Mouse (Mus musculus) erythroid progenitor cell, adult 5-6 weeks (primary cell): ENCODE data around the gene Psma2. TPM values are rescaled to one million over a fixed set of nuclear protein-coding genes. Genes with fewer than 3 reads are reported as not detected.
A peak's percentile ranks its signal among the peaks of the same experiment; 100 is the strongest.

ENCODE experiments used
- ATAC-seq: replicated peaks from 2 replicates; pipeline ENCODE4 v1.8.0; 2016; ENCODE audit warnings: moderate number of reproducible peaks, mild to moderate bottlenecking, moderate TSS enrichment, inconsistent platforms; ENCODE audit not compliant: poor library complexity, low FRiP score, severe bottlenecking
- total RNA-seq, 2 experiments: library from RNA; stranded (forward) in 1 of 2; stranded (reverse) in 1 of 2; fragments of 150-400 nt in 1 of 2; fragments of 186-747, 209-891 nt in 1 of 2; gene quantifications; 2 replicates each; pipeline versions ENCODE4 v1.2.3 to v1.2.4; 2015 to 2017; ENCODE audit warnings: low replicate concordance in 2 of 2

Gene Psma2
- 62.0 and 77.1 TPM in 2 replicates for total RNA-seq (2015; ENCODE audit: low replicate concordance)
- 24.4 and 53.7 TPM in 2 replicates for total RNA-seq (2017; ENCODE audit: low replicate concordance)

GRCm38 (mm10) chr13:14612926-14613529 is at the start of gene Psma2, which contains the start of gene Mrpl32:
TSS of gene Psma2 (plus strand) at chr13:14613240.
TSS of gene Mrpl32 (minus strand) at chr13:14613165.
- peak; percentile 97 for ATAC-seq

DNA sequence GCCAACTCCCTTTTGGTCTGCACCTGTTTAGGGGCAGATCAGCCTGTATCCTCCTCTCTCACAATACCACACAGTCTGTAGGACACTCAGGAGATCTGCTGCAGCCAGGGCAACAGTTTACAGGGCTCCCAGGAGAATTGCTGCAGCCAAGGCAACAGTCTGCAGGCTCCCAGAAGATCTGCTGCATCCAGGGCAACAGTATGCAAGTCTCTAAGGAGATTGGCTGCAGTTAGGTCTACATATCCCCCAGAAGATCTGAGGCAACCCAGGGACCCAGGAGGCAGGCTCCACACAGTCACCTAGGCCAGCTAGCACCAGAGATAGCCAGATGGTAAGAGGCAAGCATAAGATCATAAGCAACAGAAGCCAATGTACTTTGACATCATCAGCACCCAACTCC is 38.9 kb upstream of the Psma2 start:
- no peak for ATAC-seq

DNA sequence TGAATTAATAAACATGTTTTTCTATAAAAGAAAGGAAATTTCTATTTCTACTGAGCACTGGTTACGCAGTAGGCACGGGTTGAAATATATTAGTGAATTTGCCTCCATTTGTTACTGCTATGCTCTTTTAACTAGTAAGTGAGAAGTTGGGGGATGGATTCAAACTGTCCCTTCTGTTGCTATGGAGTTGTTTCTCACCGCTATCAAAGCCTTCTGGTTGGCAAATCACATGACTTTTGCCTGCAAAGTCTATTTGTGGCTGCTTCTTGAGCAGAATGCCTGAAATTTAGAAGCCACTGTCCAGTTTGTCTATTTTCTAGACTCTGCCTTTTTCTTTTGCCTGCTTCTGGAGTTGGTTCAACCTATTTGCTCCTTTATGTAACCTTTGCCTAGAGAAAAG is 32.6 kb upstream of the Psma2 start:
- ATAC-seq: no peak

DNA sequence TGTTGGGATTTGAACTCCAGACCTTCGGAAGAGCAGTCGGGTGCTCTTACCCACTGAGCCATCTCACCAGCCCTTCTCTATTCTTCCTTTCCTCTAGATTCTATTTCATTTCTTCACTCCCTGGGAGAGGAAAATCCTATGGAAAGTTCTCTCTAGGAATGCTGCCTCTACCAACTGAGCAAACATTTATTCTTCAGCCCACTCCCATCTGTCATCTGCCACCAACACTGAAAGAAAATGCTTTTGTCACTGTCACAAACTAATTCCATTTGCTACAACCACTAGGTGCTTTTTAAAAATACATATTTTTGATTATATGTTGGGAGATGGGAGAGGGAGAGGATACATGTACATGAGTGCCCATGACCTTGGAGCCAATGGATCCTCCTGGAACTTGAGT is 10.3 kb upstream of the Psma2 start:
- ATAC-seq: no peak

DNA sequence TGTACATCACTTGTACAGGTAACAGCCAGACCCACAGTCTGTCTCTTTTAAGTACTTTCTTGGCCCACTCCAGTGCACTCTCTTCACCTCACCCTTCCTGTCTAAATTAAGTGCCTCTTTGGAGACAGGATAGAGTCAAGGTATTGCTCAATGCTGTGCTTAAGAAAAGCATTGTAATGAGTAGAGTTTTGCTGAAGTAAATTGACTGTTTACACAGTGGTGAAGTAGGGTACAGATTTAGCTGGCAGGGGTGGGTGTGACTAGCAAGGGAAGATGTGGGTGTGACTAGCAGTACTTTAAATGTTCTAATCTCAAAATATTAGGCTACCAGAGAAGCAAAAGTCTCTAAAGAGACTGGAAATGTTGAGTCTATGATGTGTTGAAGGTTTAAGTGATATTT is 5.4 kb upstream of the Psma2 start:
- ATAC-seq: no peak

DNA sequence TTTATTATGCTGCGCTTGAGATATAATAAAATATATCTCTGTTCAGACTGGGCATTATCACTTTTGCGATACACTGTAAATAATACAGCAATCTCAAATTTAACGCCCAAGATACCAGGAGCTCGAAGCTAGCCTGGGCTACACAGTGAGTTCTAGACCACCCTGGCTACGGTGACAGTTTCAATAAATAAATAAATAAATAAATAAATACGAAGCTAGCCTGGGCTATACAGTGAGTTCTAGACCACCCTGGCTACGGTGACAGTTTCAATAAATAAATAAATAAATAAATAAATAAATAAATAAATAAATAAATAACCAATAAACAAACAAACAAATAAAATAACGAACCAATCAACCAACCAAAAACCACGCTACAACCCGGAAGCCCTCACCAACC is 577 bp upstream of the Psma2 start:
- ATAC-seq: no peak

DNA sequence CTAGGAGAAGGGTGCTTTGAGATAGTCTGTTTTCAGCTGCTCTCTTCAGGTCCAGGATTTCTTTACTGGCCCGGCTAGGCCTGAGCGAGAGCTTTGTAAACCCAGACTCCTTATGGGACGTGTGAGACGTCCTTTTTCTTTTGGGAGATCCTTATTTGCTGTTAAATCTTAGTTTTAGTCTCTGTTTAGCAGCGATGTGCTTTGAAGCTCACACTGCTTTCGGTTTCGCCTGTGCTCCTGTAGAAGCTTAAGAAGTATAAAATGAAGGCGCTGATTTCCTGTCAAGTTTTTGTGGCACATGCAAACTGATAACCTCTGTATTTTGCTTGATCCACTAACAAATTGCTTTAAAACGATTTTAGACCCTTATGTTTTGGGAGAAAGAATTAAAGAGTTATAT is 513 bp downstream of the Psma2 start:
- ATAC-seq: no peak

- peak; percentile 86 for ATAC-seq
These were observed 5.7 kb downstream of the Psma2 start for GRCm38 (mm10) chr13:14618724-14619123.

DNA sequence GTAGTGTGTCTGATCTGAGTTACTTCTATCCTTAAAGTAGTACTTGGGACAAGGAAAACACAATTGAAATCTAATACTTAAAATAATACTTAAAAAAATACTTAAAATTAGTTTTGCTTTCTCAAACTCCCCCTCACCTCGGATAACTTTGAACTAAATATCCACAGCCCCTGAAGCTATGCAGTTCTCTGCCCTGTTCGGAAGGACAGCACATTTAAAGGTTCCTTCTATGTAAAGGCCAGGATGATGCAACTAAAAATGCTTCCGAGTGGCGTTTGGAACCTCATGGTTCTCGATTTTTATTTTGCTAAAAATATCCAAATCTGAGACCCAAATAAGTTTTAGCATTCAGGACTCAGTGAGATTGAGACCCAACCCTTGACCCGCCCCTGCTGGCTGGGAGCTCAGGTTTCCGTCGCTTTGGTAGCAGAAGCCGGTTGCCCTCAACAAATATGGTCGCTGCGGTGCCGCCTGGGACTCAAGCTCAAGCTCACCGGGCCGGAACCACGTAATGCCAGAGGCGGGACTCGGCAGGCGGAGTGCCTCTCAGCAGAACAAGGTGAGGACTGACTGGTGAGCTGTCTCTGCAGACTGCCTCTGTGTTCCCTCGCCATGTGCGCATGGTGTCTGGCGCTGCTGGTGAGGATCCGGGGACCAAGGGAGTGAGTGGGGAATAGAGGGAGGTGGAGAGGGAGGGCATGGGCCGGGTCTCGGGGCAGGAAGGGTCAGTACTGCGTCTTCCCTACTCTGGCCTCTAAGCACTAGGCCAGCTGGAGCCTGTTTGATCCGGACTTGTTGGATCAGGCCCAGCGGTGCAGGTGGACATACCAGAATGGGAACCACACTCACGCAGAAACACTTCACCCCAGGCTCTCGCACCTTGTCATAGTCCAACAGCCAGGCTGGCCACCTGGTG is 16.9 kb downstream of the Psma2 start, which contains the start of gene AW209491:
Gene AW209491 (plus strand): TSS at position 429 of the 916 bp plus-strand sequence.
- ATAC-seq: peak; percentile 88

DNA sequence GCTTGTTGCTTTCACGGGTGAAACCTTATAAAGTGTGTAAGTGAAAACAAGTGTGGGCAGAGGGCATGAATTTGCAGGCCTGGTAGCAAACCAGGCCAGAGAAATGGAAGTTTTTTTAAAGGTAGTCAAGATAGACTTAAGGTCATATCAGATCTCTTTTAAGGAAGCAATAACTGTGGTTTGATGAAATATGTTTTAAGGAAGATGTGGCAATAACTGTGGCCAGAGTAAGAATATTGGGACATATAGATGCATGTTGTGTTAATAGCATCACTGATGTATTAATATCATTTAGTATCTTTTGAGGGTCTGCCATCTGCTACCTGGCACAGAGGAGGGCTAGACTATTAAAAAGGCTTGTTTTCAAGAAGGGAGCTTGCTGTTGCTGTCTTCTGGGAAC is 27.0 kb downstream of the Psma2 start:
- ATAC-seq: no peak

DNA sequence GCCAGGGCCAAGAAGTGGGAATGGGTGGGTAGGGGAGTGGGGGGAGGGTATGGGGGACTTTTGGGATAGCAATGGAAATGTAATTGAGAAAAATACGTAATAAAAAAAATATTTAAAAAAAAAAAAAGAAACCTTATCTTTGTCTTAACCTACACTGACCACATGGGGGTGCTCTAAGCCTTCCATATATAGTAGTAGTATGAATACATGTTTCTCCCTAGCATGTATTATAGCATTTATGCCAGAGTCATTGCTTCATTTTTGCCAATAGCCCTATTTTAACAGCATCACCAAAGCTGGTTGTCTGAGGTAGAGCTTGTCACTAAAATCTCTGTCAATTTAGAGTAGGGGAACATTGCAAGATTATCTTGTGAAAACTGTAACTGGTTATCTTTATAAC is 36.3 kb downstream of the Psma2 start:
- no peak for ATAC-seq

- no peak for ATAC-seq
These were observed 54.1 kb downstream of the Psma2 start for GRCm38 (mm10) chr13:14667107-14667506.

GRCm38 (mm10) chr13:14670342-14670741 is 57.3 kb downstream of the Psma2 start:
- ATAC-seq: no peak

- no peak for ATAC-seq
These were observed 75.9 kb downstream of the Psma2 start for GRCm38 (mm10) chr13:14688955-14689354.

DNA sequence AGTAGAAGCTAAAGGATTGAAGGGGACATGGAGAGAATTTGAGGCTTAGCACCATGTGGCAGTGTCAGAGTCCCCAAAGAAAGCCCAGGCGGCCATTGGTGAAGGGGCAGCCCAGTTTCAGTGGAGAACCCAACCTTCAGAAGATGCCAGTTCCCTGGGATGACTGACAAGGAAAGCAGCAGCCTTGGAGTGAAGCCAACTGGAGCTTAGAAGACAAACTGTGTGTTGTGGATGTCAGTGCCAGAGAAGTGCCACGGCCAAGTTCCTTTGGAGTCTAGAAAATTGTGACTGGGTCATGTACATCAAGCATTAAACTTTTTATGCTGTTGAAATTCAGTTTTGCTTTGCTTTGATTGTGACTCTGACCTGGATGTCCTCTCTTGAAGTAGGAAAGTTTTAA is 103.8 kb downstream of the Psma2 start:
- ATAC-seq: no peak

- ATAC-seq: no peak
These were observed 104.7 kb downstream of the Psma2 start for GRCm38 (mm10) chr13:14717755-14718154.

Other genes with a start within 250 kb of the Psma2 start
- gene Hecw1, start 90.0 kb upstream of the Psma2 start, total RNA-seq (2015; ENCODE audit: low replicate concordance): not detected in 2 replicates
- gene Hecw1, start 90.0 kb upstream of the Psma2 start, total RNA-seq (2017; ENCODE audit: low replicate concordance): not detected in 2 replicates
- 10.1 and 50.5 TPM in 2 replicates for gene Mrpl32, start 75 bp upstream of the Psma2 start, total RNA-seq (2015; ENCODE audit: low replicate concordance)
- gene Mrpl32, start 75 bp upstream of the Psma2 start, total RNA-seq (2017; ENCODE audit: low replicate concordance): 18.2 and 37.0 TPM in 2 replicates
- 0.72 and 4.2 TPM in 2 replicates for gene AW209491, start 16.9 kb downstream of the Psma2 start, total RNA-seq (2015; ENCODE audit: low replicate concordance)
- 0.68 and 3.7 TPM in 2 replicates for gene AW209491, start 16.9 kb downstream of the Psma2 start, total RNA-seq (2017; ENCODE audit: low replicate concordance)